Mouse (Mus musculus) brain, adult 2 months (tissue): ENCODE data around the gene Ppp1r18.

Source experiments
- DNase-seq: peaks from one replicate; pipeline ENCODE4 v3.0.0; 2011; ENCODE audit warnings: low read depth, low spot score

The Ppp1r18 gene

DNA sequence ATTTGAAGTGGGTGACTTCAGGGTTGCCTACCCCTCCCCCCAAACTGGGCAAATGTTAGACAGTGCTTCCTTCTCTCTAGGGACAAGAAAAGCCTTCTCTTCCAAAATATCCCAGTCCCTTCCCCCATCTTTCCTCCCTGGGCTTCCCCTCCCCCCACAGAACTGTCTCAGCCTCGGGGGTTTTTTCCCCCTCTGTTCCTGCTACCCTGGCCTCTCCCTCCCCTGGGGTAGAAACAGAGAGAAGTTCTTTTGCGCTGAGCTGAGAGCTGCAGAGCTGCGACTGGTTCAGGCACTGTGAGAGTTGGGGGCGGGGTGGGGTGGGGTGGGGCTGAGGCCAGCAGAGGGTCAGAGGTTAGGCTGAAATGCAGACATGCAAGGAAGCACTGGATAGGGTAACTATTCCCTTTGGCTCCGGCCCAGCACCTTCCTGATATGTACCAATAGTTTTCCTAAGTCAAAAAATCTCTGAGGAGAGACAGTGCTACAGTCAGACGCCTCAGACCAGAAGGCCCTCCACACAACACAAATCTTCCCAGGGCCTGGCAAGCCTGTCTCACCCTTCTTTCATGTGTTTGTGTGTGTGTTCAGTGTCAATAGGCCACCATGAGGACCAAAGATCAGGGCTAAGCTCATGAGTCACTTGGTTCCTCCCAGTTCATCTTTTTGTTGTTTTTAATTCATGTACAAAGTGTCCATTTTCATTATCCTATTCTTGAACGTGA is 4.1 kb downstream of the Ppp1r18 start:
- DNase-seq = no peak

DNA sequence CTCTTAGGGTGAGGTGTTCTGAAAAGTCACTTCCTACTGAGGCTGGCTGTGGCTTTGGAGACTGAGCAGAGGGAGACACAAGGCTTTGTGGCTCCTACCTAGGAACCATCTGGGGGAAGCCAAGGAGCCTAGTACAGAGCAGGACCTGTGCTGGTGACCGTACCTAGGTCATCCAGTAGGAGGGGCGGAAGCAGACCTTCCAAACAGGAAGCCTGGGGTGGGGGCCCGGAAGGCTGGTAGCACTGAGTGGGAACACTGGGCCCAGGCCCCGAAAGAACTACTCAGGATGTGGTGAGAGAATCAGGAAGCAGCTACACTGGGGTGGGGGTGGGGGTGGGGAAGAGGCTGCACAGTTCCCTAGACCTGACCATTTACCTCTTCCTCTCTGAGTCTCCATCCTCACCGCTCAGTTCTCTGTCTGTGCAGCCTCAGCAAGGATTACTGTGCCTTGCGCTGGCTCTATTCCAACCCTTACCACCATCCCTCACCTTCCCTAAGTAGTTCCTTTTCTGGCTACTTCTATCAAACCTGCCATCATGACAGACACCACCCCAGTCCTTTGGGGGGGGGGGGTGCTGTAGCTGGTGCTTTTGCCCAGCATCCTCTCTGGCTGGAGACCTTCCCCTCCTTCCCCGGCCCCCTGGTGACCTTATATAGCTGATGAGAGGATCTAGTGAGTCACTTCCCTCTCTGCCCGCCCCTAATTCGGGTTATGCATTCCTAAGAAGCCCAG is 4.9 kb downstream of the Ppp1r18 start:
- DNase-seq = peak; percentile 51

DNA sequence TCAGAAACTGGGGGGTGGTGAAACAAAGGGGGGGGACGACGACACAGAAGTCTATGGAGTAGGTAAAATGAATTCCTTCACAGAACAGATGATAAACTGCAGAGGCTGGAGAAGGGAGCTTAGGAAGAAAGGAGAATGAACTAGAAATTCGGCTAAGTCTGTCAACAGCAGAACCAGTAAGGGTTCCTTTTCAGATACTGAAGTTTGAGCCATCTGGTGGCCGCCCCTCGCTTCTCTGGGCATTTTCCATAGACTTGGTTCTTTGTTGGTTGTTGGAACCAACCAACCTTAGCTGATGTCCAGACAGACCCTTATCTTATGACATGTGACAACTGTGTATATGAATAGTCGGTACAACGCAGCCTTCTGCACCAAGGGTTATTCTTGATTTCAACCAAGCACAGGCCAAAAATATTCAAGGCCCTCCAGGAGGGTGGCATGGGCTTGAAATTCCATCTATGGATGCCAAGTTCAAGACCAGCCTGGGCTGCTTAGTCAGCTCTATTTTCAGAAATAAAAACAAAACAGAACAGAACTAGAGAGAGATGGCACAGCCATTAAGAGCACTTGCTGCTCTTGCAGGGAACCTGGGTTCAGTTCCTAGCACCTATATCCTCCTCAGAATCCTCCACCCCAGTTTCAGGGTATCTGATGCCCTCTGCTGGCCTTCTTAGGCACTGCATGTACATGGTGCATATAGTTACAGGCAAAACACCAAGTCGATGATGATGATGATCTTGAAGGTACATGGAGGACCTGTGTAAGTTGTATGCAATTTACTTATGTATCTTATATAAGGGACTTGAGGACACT is 5.7 kb downstream of the Ppp1r18 start:
- no peak for DNase-seq

DNA sequence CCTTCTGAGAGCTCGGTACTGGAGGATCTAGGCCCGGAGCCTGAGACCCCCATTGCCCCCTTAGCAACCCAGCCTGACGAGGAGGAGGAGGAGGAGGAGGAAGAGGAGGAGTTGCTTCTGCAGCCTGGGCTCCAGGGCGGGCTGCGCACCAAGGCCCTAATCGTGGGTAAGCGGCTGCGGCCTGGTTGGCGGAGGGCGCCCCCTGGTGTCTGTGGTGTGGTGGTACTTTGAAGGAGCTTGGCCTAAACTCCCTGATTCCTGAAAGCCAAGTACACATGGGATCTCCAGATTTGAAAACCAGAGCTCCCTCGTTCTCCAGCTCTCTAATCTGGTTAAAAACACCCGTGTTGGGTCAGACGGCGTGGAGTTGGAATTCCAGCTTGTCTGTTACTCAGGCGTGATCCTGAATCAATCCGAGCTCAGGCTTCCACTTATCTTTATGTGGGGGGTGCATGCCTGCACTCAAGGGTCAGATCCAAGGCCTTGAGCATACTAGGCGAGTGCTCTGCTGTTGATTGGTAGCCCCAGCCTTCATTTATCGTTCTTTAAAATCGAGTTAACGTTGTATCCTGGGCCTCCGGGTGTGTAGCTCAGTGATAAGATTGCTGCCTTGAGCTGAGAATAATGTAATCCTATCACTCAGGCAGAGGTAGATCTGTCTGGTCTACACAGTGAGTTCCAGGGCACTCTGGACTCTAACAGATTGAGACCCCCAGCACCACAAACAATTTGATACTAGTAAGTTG is 8.6 kb downstream of the Ppp1r18 start:
- peak; percentile 92 for DNase-seq

DNA sequence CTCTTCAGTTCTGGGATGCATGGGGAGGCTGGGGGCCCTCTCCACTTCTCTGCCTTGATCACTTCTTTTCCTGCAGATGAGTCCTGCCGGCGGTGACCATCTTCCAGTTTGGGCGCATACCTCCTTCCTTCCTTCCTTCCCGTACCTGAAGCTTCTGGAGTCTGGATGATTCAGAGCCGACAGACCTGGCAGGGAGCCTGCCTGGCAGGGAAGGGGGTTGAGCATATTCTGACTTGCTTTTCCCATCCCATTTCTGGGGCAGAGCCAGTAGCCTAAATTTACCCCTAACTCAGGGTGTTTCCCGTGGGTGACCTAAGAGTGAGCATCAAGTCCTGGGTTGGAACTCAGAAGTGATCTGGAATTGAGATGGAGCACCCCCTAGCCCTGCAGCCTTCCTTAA is 9.3 kb downstream of the Ppp1r18 start:
- peak; percentile 82 for DNase-seq

DNA sequence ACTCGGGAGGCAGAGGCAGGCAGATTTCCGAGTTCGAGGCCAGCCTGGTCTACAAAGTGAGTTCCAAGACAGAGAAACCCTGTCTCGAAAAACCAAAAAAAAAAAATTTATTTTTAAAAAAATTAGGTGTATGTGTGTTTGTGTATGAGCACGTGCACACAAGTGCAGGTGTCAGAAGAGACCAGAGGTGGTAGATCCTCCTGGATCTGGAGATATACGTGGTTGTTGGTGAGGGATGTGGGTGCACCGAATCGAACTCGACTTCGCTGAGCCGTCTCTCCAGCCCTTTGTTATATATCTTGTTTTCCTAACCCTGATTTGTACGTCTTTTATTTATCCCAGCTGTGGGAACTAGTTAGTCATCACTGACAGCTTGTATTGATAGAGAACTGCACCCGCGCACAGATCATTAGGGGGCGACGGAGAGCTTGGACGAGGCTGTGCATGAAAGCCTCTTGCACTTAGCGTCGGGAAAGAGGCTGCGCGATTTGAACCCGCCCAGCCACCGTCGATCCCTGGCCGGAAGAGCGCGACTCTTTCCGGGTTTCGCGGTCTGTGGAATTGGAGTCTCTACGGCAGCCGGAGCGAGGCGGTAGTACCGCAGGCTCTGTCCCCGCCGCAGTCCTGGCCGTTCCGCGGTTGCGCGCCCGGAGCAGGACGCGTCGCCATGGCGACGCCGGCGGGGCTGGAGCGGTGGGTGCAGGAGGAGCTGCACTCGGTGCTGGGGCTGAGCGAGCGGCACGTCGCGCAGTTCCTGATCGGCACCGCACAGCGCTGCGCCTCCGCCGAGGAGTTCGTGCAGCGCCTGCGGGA is 14.1 kb downstream of the Ppp1r18 start, which contains the start of gene Dhx16:
Gene Dhx16 (plus strand): TSS at position 575 of the 813 bp plus-strand sequence.
- peak; percentile 99 for DNase-seq

DNA sequence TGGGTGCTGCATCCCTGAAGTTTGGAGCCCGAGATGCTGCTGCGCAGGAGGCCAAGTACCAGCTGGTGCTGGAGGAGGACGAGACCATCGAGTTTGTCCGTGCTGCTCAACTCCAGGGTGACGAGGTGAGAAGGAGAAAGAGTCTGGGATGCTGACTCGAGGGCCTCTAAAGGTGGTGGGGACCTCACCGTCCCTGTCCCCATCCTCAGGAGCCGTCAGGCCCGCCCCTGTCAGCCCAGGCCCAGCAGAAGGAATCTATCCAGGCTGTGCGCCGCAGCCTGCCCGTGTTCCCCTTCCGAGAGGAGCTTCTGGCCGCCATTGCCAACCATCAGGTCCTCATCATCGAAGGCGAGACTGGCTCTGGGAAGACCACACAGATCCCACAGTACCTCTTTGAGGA is 17.5 kb downstream of the Ppp1r18 start:
- no peak for DNase-seq

DNA sequence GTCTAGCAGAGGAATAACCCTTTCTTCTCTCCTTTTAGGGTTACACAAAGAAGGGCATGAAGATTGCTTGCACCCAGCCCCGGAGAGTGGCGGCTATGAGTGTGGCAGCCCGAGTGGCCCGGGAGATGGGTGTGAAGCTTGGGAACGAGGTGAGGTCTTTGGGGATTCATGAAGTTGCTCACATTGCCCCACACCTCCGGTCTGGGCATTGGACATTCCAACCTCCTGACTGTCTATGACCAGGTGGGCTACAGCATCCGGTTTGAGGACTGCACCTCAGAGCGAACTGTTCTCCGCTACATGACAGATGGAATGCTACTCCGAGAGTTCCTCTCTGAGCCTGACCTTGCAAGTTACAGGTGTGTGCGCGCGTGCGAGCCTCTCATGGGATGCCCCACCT is 18.4 kb downstream of the Ppp1r18 start:
- DNase-seq = no peak

DNA sequence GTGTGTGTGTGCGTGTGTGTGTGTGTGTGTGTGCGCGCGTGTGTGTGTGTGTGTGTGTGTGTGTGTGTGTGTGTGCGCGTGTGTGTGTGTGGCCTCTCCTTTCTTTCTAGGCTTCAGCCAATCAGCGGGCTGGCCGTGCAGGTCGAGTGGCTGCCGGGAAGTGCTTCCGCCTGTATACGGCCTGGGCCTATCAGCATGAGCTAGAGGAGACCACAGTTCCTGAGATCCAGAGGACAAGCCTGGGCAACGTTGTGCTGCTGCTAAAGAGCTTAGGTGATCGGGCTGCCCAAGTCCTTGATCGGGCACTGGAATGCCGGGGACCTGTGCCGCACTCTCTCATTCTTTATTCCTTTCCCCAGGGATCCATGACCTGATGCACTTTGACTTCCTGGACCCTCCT is 22.3 kb downstream of the Ppp1r18 start:
- DNase-seq = no peak

DNA sequence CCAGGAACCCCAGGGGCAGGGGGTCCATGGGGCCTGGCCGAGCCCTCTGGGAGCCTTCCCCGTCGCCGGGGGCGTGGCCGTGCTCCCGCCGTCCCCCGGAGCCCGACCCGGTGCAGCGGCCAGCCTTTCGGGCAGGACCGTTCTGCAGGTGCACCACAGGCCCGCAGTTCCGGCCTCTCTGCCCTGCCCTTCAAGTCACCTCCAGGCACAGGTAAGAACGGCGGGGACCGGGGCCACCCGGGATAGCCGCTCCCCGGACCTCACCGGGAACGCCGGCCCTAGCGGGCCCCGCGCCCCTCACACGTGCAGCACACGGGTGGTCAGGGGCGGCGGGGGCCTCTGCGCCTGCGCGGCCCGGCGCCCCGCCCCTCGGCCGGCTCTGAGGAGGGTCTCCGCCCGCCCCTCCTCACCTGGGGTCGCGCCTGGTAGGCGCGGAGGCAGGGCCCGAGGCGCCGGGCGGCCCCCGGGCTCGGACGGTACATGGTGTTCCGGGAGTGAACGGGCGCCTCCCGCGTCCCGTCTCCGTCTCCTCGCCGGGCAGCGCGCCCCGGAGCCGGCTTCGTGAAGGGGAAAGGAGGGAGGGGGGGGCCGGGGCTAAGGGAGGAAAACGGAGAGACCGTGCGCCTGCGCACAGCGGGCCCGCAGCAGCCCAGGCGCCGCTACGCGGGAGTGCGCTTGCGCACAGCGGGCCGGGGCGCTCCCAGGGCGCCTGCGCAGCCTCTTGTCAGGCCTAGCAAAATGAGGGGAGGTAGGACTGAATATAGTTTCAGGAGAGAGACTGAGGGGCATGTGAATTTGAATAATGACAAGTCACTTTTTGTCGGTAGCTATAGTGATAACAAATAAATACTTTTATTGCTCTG is 31.6 kb downstream of the Ppp1r18 start, which contains the start of gene 2310061I04Rik:
Gene 2310061I04Rik (minus strand): TSS at position 651 of the 863 bp plus-strand sequence.
- DNase-seq = peak; percentile 96

DNA sequence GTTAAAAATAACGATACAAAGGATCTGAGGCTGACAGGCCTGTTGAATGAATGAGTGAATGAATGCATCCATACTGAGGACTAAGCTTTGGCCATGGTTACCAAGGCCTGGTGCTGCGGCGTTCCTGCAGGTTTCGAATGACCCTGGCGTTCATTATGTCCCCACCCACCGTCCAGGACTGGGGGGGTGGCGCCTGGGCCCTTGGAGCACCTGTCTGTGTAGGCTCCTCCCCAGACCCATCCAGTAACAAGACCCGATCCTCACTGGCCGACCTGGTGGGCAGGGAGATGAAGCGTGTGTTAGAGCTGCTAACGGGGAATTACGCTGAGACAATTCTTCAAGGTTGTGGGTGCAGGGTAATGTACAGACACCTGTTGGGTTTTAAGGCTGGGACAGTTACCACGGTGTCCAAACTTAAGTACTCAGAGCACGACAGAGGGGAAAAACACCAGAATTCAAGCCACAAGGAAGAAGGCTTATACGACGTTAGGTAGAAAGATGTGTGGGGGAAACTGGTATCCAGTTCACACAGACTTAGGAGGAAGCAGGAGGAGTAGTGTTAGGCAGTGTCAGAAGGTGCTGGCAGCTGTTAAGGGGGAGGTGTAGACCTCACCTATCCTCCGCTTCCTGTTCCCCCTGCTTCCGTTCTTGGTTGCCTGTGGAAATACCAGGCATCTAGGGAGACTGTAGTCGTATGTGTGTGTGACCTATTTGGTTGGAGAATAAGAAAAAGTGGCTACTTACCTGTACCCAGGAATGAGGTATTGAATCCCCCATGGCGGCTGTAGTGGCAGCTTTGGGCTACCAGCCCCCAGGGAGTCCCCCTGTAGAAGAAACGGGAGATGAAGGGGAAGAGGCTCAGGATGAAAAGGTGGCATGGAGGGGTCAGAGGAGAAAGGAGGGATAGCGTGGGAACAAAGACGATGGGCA is 32.5 kb downstream of the Ppp1r18 start:
- peak; percentile 49 for DNase-seq

DNA sequence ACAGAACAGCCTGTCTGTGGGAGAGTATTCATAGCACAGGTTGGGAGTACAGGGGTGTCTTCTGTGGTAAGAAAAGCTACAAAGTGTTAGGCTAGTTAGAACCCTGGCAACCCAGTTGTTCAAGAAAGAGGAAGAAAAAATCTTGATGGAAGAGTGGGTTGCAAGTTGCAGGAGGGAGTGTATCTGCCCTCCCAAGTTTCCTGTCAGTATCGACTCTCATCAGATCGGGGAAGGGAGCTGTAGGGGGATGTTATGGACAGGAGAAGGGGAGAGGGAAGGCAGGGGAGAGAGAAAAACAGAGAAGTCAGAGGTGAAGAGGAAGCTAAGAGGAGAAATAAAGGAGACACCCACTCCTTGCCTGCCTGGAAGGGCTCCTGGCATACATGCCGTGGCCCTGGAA is 35.2 kb downstream of the Ppp1r18 start:
- DNase-seq = peak; percentile 35

DNA sequence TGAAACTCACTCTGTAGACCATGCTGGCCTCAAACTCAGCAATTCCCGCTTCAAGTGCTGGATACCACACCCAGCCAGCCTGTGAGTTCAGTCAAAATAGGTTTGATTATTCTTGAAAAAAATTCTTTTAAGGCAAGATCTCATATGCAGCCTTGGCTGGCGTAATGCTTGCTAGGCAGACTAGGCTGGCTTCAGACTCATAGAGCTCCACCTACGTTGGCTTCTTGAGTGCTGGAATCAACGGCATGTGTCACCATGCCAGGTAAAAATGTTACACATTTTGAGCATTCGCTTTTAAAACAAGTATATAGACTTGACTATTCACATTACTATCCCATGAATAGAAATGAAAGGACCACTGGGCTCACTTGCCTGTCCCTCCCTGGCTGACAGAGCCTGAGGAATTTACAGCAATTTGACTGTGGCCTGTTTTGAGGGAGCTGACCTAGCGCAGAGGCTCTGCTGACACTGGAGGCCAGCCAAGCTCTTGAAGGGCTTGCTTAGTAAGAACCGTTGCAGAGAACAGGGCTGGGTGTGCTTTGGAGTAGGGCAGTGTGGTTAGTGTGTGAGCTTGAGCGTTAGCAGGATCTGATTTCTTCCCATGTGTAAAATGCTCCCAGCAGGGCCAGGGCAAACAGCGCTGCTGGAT is 38.1 kb downstream of the Ppp1r18 start:
- peak; percentile 53 for DNase-seq

DNA sequence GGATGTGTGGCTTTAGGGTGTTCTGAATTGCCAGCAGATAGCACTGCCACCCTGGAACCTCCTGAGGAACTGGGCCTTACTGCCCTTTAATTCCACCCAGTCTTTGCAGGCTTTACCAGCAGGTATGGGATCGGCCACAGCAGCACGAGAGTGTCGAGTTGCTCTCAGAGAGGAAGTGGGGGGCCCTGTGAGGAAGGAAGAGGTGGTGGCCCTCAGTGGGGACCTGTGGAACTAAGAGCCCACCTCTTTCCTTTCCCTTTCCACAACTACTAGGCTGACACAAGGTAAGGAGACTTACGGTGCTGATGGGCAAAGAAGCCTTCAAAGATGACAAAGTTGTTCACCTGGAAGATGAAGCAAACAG is 38.6 kb downstream of the Ppp1r18 start:
- no peak for DNase-seq

DNA sequence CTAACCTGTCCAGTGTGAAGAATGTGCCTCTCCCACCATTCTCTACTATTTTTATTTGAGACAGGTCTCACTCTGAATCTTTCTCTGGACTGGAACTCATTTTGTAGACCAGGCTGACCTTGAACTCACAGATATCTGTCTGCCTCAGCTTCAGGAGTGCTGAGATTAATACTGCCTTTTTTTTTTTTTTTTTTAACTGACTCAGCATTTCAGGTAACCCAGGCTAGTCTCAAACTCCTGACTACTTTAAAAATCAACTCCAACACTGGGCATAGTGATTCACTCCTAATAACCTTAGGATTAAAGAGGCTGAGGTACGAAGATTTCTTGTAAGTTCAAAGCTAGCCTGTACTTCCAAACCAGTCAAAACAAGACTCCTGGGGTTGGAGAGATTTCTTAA is 40.2 kb downstream of the Ppp1r18 start:
- no peak for DNase-seq

DNA sequence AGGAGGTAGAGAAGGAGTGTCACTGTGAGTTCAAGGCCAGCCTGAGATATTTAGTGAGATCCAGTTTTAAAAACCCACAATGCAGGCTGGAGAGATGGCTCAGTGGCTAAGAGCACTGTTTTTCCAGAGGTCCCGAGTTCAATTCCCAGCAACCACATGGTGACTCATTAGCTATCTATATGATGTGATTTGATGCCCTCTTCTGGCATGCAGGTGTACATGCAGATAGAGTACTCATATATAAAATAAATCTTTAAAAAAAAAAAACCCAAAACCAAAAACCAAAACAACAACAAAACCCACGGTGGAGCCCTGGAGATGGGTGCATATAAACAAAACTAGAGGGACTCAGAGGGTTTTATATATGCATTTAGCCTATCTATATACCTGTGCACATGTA is 42.2 kb downstream of the Ppp1r18 start:
- no peak for DNase-seq

DNA sequence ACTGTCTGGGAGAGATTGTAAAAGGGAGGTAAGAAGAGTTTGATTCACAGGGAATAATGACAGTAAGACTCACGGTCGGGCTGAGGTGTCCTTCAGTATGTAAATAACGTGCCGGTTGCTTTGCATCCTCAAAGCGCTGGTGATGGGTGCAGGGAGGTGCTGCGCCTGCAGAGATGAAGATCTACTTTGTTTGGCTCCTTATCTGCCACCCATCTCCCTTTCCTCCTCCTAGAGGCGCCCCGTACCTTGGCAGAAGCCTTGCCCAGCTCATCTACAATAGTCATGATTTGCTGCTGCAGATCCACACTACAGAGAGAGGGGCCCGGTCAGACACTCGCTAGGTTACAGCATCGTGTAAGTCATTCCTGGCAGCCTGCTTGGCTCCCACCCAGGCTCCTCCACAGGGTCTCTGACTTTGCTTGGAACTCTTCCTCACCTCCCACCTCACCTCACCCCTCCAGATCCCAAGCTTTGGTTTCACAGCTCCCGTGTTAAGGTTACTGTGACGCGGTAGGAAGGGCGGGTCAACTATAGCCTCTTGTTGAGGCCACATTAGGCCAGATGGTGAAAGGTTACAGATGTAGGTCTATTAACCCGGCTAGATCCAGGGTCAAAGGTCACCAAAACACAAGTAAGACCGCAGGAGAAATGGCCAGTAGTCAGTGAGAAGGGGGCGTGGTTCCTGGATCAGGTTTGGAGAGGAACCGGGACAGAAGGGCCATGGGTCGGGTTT is 44.0 kb downstream of the Ppp1r18 start:
- no peak for DNase-seq
